Mouse (Mus musculus) kidney, adult 2 months (tissue): ENCODE data around the gene Pde6g. TPM values are rescaled to one million over a fixed set of nuclear protein-coding genes. Genes with fewer than 3 reads are reported as not detected.

Experiments
- DNase-seq: peaks from one replicate; pipeline ENCODE4 v3.0.0; 2021
- H3K27ac ChIP-seq: fragments of 200-500 bp; 2 replicates; pipeline ENCODE4 v1.5.1; 2012; ENCODE audit warnings: low read depth, low read length, control low read depth, inconsistent platforms; ENCODE audit not compliant: insufficient read depth
- H3K27me3 ChIP-seq: fragments of 200-500 bp; replicated peaks from 2 replicates; pipeline ENCODE4 v1.6.1; 2012; ENCODE audit warnings: mild to moderate bottlenecking, moderate library complexity, low read length, inconsistent platforms; ENCODE audit not compliant: control insufficient read depth, insufficient read depth
- H3K36me3 ChIP-seq: fragments of 200-500 bp; 2 replicates; pipeline ENCODE4 v1.6.1; 2012; ENCODE audit warnings: mild to moderate bottlenecking, moderate library complexity, low read length, inconsistent platforms; ENCODE audit not compliant: control insufficient read depth, insufficient read depth
- H3K4me1 ChIP-seq: fragments of 200-500 bp; 2 replicates; pipeline ENCODE4 v1.6.1; 2011; ENCODE audit warnings: low read length; ENCODE audit not compliant: control insufficient read depth, insufficient read depth
- H3K4me3 ChIP-seq: fragments of 200-500 bp; 2 replicates; pipeline ENCODE4 v1.5.1; 2011; ENCODE audit warnings: mild to moderate bottlenecking, low read depth, low read length, control low read depth; ENCODE audit not compliant: insufficient read depth
- CTCF ChIP-seq: fragments of 200-500 bp; conservative IDR thresholded peaks from 2 replicates; pipeline ENCODE4 v1.5.1; 2011; ENCODE audit warnings: low read depth, mild to moderate bottlenecking, control low read depth, low read length, moderate library complexity, mixed read lengths; ENCODE audit not compliant: insufficient read depth, insufficient read length
- POLR2A ChIP-seq: fragments of 200-500 bp; IDR thresholded peaks from one replicate; pipeline ENCODE4 v1.6.1; 2011; ENCODE audit warnings: low read depth, low read length, control low read depth
- WGBS: fragments of 180-500 bp; shearing (Covaris S2); methylation state at CpG from one replicate; pipeline ENCODE4 v1.1.7; 2018; 5-methylcytosine and 5-hydroxymethylcytosine counted together
- polyA plus RNA-seq: library from polyadenylated mRNA; depleted of rRNA; stranded (reverse); fragments of >200 nt; gene quantifications from 2 replicates; pipeline ENCODE4 v1.2.3, GENCODE M21; 2012

The Pde6g gene
- polyA plus RNA-seq, 1 experiment, result 1.8 TPM

DNA sequence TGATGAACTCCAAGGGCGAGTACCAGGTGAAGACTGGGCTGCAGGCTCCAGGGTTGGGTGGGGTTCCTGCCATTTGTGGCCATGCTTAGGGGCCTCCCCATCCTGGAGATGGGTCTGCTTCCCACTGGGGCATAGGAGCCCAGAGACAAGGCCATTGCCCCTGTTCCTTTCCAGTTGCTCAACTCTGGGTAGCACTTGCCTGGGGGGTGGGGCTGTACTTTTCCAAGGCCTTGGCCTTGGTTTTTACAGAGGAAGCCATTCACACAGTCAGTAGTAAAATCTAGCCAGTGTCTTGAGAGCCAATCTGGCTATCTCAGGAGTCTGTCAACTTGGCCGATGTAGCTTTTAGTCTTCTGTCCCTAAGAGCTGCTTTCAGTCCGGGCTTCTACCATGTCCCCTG lies 44.1 kb upstream of the Pde6g start:
- no peak overlapping the region for H3K4me3 ChIP-seq
- H3K36me3 ChIP-seq, result peaks cover 4% of the 10 kb centered on the region; the same call in 1 of the 2 replicates
- WGBS, result 85% methylated on average over 3 of the region's 3 CpGs
- TF ChIP-seq POLR2A (no peak), CTCF (no peak)
- DNase-seq, result no peak
- H3K4me1 ChIP-seq, result peaks cover 23% of the 10 kb centered on the region
- 0 out of 2 replicates have a peak overlapping the region, but pooled peaks have one; percentile 12 for H3K27ac ChIP-seq
- no peaks in the 10 kb centered on the region for H3K27me3 ChIP-seq

DNA sequence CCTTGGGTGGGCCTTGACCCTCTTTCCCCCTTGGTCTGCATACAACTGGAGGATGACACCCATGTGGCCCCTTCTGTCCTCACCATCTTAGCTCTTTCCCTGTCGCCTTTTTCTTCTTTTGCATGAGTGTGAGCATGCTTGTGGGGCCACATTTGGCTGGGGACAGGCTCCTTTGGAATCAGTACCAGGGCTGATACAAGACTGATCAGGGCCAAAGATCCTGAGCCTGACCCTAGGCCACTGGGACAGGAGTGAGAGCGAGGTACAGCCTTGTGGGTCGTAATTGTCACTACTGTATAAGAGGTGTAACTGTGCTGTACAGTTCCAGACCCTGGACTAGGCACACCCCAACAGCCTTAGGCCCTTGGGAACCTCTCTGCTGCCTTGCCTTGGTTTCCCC lies 40.6 kb upstream of the Pde6g start:
- peak overlapping the region; percentile 87; the same call in 1 of the 2 replicates for H3K4me3 ChIP-seq
- peaks cover 21% of the 10 kb centered on the region for H3K4me1 ChIP-seq
- DNase-seq, result no peak
- 74% methylated on average over 3 of the region's 3 CpGs for WGBS
- peak overlapping the region; percentile 57; the same call in 1 of the 2 replicates for H3K27ac ChIP-seq
- TF ChIP-seq CTCF, result no peak
- no peak for TF ChIP-seq POLR2A
- no peaks in the 10 kb centered on the region for H3K27me3 ChIP-seq
- H3K36me3 ChIP-seq, result peaks cover 4% of the 10 kb centered on the region; the same call in 1 of the 2 replicates

DNA sequence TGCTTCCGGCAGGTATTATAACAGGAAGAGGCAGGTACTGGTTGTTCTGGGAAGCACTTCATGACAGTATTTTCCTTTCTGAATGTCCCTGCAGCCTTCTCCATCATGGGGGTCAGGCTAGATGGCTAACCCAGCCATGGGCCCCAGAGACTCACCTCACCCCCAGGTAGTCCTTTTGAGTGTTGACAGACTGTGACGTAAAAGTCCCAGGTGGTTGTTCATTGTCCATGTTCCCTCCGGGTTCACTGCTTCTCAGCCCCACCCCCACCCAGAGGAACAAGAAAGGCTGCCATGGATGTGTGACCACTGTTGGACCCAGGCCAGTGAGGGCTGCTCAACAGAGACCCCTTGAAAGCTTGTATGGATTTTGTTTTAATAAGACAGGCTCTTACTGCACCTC lies 40.1 kb upstream of the Pde6g start:
- TF ChIP-seq POLR2A (no peak), CTCF (no peak)
- peak overlapping the region; percentile 87 for H3K4me3 ChIP-seq
- H3K36me3 ChIP-seq, result peaks cover 4% of the 10 kb centered on the region; the same call in 1 of the 2 replicates
- H3K4me1 ChIP-seq, result peaks cover 21% of the 10 kb centered on the region
- 18% methylated on average over 3 of the region's 3 CpGs for WGBS
- DNase-seq, result peak; percentile 50
- peak overlapping the region; percentile 82 for H3K27ac ChIP-seq
- H3K27me3 ChIP-seq, result no peaks in the 10 kb centered on the region

DNA sequence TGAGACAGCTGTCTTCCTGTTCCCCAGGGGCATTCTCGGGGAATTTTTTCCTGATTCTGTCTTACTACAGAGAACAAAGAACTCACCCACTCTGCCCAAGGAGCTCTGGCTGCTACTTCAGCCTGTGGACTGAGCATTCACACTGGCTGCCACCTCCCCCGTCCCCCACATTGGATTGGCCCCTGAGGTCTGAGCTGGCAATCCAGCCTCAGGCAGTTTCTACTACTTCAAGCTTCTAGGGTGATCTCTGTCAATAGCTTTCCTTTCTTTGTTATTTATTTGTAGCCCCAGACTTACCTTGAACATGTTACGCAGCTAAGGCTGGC lies 39.5 kb upstream of the Pde6g start:
- peak overlapping the region; percentile 87 for H3K4me3 ChIP-seq
- DNase-seq, result no peak
- H3K27me3 ChIP-seq, result no peaks in the 10 kb centered on the region
- TF ChIP-seq POLR2A (no peak), CTCF (no peak)
- 10% methylated on average over 3 of the region's 3 CpGs for WGBS
- peaks cover 21% of the 10 kb centered on the region for H3K4me1 ChIP-seq
- peaks cover 4% of the 10 kb centered on the region; the same call in 1 of the 2 replicates for H3K36me3 ChIP-seq
- H3K27ac ChIP-seq, result peak overlapping the region; percentile 82

DNA sequence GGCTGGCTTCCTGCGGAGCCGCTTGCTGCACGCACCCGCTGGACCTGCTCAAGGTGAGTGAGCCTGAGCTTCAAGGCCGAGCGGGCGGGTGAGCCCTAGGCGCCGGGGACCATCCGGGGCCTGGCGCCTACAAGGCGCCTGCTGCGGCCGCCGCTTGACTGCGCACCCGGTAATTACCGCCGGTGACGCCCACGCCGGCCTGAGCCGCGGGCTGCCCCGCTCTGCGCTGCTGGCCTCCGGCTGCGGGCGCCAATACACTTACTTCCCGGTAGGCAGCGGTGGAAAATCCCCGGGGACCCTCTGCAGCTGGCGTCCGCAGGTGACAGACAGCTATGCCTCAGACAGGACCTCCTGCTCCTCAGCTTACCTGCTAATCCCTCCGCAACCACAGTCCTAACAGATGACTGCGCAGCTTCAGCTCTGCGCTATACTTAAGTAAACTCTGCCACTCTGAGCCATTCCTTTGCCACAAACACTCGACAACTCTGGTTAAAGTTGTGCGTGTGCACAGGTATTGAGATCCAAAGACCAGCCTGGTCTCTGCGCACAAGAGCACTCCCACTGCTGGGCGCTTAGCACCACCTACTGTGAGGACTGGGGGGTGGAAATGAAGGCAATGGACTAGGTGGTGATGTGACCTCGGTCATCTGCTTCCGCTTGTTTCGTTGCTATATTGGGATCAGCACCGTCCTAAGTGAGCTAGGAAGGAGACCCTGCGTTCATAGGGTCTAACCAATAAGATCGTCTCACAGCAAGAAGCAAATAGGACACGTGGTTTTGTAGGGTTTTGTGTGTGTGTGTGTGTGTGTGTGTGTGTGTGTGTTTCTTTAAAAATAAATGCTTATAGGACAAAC lies 39.0 kb upstream of the Pde6g start:
- peaks cover 4% of the 10 kb centered on the region; the same call in 1 of the 2 replicates for H3K36me3 ChIP-seq
- peak; percentile 79 for DNase-seq
- under 1% methylated on average over 48 of the region's 48 CpGs for WGBS
- TF ChIP-seq CTCF (peak; percentile 55), POLR2A (no peak)
- peaks cover 21% of the 10 kb centered on the region for H3K4me1 ChIP-seq
- H3K4me3 ChIP-seq, result peak overlapping the region; percentile 87
- H3K27ac ChIP-seq, result peak overlapping the region; percentile 82
- no peaks in the 10 kb centered on the region for H3K27me3 ChIP-seq

DNA sequence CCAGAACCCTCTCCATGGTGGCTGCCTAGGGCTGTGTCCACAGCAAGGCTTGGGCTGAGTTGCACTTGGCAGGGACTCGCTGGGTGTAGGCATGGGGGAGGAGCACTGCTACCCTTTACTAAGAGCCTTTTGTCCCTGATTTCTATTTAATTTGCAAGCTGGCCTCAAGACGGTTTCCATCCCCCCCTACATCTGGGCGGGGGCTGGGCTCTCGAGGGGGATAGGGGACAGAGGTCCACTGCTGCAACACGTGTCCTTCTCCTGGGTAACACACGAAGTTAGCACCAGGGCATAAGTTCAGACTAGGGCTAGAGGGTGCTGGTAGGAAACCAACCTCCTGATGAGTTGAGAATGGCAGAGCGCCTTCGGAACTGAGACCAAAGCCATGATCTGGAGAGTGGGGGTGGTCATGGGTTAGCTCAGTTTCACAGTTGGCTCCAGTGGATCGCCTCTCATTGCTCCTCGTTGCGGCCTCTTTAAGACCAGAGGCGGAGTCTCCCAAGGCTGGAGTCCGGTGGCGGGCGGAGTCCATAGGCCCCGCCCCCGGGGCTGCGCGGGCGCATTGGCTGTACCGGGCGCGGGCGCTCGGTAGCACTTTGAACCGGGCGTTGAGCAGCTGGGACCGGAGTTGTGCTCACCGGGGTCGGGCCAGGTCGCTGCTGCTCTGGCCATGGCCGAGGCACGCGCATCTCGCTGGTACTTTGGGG lies 38.2 kb upstream of the Pde6g start, which contains the start of gene Slc25a10:
Gene Slc25a10 (plus strand): TSS at position 524 of the 707 bp plus-strand sequence.
- Histone ChIP-seq H3K36me3 (peaks cover 4% of the 10 kb centered on the region; the same call in 1 of the 2 replicates), H3K4me3 (peak within 1 kb of the TSS; percentile 87), H3K27ac (peak within 1 kb of the TSS; percentile 88), H3K27me3 (no peaks in the 10 kb centered on the region), H3K4me1 (peaks cover 26% of the 10 kb centered on the region)
- WGBS, result under 1% methylated on average over 35 of the region's 35 CpGs
- DNase-seq, result peak; percentile 96
- no peak for TF ChIP-seq CTCF
- TF ChIP-seq POLR2A, result peak; percentile 46
